Mouse (Mus musculus) kidney, adult 2 months (tissue): ENCODE results near the gene Psmd13.

ENCODE experiments used
- CTCF ChIP-seq: fragments of 200-500 bp; conservative IDR thresholded peaks from 2 replicates; pipeline ENCODE4 v1.5.1; 2011; ENCODE audit warnings: low read depth, mild to moderate bottlenecking, control low read depth, low read length, moderate library complexity, mixed read lengths; ENCODE audit not compliant: insufficient read depth, insufficient read length
- POLR2A ChIP-seq: fragments of 200-500 bp; IDR thresholded peaks from one replicate; pipeline ENCODE4 v1.6.1; 2011; ENCODE audit warnings: low read depth, low read length, control low read depth

DNA sequence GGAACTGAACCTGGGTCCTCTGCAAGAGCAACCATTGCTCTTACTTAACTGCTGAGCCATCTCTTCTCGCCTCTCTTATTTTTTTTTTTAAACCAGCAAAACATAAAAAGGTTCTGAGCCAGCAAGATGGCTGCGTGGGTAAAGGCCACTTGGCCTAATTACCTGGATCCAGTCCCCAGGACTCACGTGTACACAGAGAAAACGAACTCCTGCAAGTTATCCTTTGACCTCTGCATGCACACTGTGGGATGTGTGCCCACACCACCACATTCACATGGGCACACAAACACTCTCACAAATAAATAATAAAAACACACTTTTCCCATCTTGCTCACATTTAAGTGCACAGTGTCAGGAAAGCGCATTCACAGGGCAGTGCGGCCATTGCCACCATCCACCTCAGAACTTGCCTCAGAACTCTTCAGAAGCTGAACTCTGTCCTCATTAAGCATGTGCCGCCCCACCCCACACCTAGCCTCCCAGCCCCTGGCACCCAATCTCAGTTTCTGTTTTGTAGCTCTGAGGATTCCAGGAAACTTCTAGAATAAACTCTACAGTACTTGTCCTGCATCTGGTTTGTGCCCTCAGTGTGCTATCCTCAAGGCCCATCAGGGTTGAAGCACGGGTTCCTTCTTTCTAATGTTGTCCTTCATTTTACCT lies 32.4 kb downstream of the Psmd13 start:
- TF ChIP-seq CTCF: no peak
- no peak for TF ChIP-seq POLR2A
